Mouse (Mus musculus) bone marrow macrophage, adult 2 months (primary cell): ENCODE results near the gene Arhgap42. TPM values are rescaled to one million over a fixed set of nuclear protein-coding genes. Genes with fewer than 3 reads are reported as not detected.

Experiments
- H3K27ac ChIP-seq: 2 replicates; pipeline ENCODE4 v1.5.1; 2012; ENCODE audit warnings: low read depth, low read length; ENCODE audit not compliant: insufficient read depth
- H3K4me1 ChIP-seq: 2 replicates; pipeline ENCODE4 v1.6.1; 2012; ENCODE audit warnings: low read length; ENCODE audit not compliant: control insufficient read depth, insufficient read depth
- H3K4me3 ChIP-seq: 2 replicates; pipeline ENCODE4 v1.5.1; 2012; ENCODE audit warnings: mild to moderate bottlenecking, low read length, moderate library complexity; ENCODE audit not compliant: insufficient read depth
- CTCF ChIP-seq: IDR thresholded peaks from 2 replicates; pipeline ENCODE4 v1.5.1; 2012; ENCODE audit warnings: low read depth, mild to moderate bottlenecking, low read length, moderate library complexity
- POLR2A ChIP-seq: IDR thresholded peaks from 2 replicates; pipeline ENCODE4 v1.6.1; 2012; ENCODE audit warnings: mild to moderate bottlenecking, low read depth, low read length, borderline replicate concordance
- polyA plus RNA-seq: library from polyadenylated mRNA; stranded (reverse); fragments of >200 nt; gene quantifications from 2 replicates; pipeline ENCODE4 v1.2.4, GENCODE M21; 2012; ENCODE audit not compliant: missing spikeins, insufficient read depth, insufficient read length

The Arhgap42 gene
- polyA plus RNA-seq, 1 experiment: not detected

GRCm38 (mm10) chr9:9154636-9155035, 84.3 kb downstream of the Arhgap42 start:
- Histone ChIP-seq H3K4me1 (no peaks in the 10 kb centered on the region), H3K27ac (no peak overlapping the region), H3K4me3 (no peak overlapping the region)
- TF ChIP-seq POLR2A: no peak
- TF ChIP-seq CTCF: no peak

- Histone ChIP-seq H3K4me3 (no peak overlapping the region), H3K27ac (no peak overlapping the region), H3K4me1 (no peaks in the 10 kb centered on the region)
- TF ChIP-seq POLR2A (no peak), CTCF (no peak)
Observed at GRCm38 (mm10) chr9:9144301-9145121, 94.4 kb downstream of the Arhgap42 start.

- Histone ChIP-seq H3K4me3 (no peak overlapping the region), H3K27ac (no peak overlapping the region), H3K4me1 (no peaks in the 10 kb centered on the region)
- no peak for TF ChIP-seq CTCF
- no peak for TF ChIP-seq POLR2A
Observed at GRCm38 (mm10) chr9:9143102-9143501, 95.8 kb downstream of the Arhgap42 start.

GRCm38 (mm10) chr9:9142561-9142960, 96.3 kb downstream of the Arhgap42 start:
- Histone ChIP-seq H3K4me1 (no peaks in the 10 kb centered on the region), H3K4me3 (no peak overlapping the region), H3K27ac (no peak overlapping the region)
- no peak for TF ChIP-seq POLR2A
- no peak for TF ChIP-seq CTCF

GRCm38 (mm10) chr9:9142144-9142543, 96.8 kb downstream of the Arhgap42 start:
- no peak overlapping the region for H3K4me3 ChIP-seq
- TF ChIP-seq POLR2A (no peak), CTCF (no peak)
- no peak overlapping the region for H3K27ac ChIP-seq
- no peaks in the 10 kb centered on the region for H3K4me1 ChIP-seq

- no peak for TF ChIP-seq POLR2A
- no peak for TF ChIP-seq CTCF
- Histone ChIP-seq H3K4me1 (no peaks in the 10 kb centered on the region), H3K4me3 (no peak overlapping the region), H3K27ac (no peak overlapping the region)
Observed at GRCm38 (mm10) chr9:9128996-9129694, 109.8 kb downstream of the Arhgap42 start.

GRCm38 (mm10) chr9:9127041-9127755, 111.7 kb downstream of the Arhgap42 start:
- no peak for TF ChIP-seq POLR2A
- no peak for TF ChIP-seq CTCF
- Histone ChIP-seq H3K4me3 (no peak overlapping the region), H3K4me1 (no peaks in the 10 kb centered on the region), H3K27ac (no peak overlapping the region)

GRCm38 (mm10) chr9:9124156-9124555, 114.7 kb downstream of the Arhgap42 start:
- no peaks in the 10 kb centered on the region for H3K4me1 ChIP-seq
- TF ChIP-seq POLR2A (no peak), CTCF (no peak)
- H3K4me3 ChIP-seq: no peak overlapping the region
- H3K27ac ChIP-seq: no peak overlapping the region

- H3K4me1 ChIP-seq: no peaks in the 10 kb centered on the region
- no peak for TF ChIP-seq CTCF
- no peak for TF ChIP-seq POLR2A
- no peak overlapping the region for H3K4me3 ChIP-seq
- H3K27ac ChIP-seq: no peak overlapping the region
Observed at GRCm38 (mm10) chr9:9114266-9114665, 124.6 kb downstream of the Arhgap42 start.

GRCm38 (mm10) chr9:9113847-9114246, 125.1 kb downstream of the Arhgap42 start:
- Histone ChIP-seq H3K4me3 (no peak overlapping the region), H3K27ac (no peak overlapping the region), H3K4me1 (no peaks in the 10 kb centered on the region)
- no peak for TF ChIP-seq POLR2A
- no peak for TF ChIP-seq CTCF

GRCm38 (mm10) chr9:9112921-9113320, 126.0 kb downstream of the Arhgap42 start:
- no peaks in the 10 kb centered on the region for H3K4me1 ChIP-seq
- no peak overlapping the region for H3K4me3 ChIP-seq
- TF ChIP-seq POLR2A (no peak), CTCF (no peak)
- H3K27ac ChIP-seq: no peak overlapping the region
